Mouse (Mus musculus): ENCODE measurements around the gene Agtpbp1.

Gene Agtpbp1

GRCm38 (mm10) chr13:59413885-59414284 is 171.1 kb downstream of the Agtpbp1 start:
- DNase-seq, result no peak

- no peak for DNase-seq
These were observed 172.4 kb downstream of the Agtpbp1 start for GRCm38 (mm10) chr13:59412672-59413071.

GRCm38 (mm10) chr13:59407182-59407581 is 177.8 kb downstream of the Agtpbp1 start:
- no peak for DNase-seq

GRCm38 (mm10) chr13:59402026-59402775 is 182.8 kb downstream of the Agtpbp1 start:
- DNase-seq, result no peak

GRCm38 (mm10) chr13:59397571-59397970 is 187.5 kb downstream of the Agtpbp1 start:
- peak in 1 of 2 experiments; percentile 30 for DNase-seq
